Mouse (Mus musculus): ENCODE results near the gene Rln3. TPM values are rescaled to one million over a fixed set of nuclear protein-coding genes. Genes with fewer than 3 reads are reported as not detected.
"Not testable (repeated sequence)": the region's sequence is repeated elsewhere in the genome, so short reads cannot be mapped to it uniquely, and the experiment has no call there.

The Rln3 gene
- polyA plus RNA-seq, 1 experiment = not detected

GRCm38 (mm10) chr8:84015833-84016232 lies 29.0 kb downstream of the Rln3 start:
- no peak overlapping the region for H3K27ac ChIP-seq (replicated peaks; ENCODE audit: low read depth, low read length)
- H3K4me3 ChIP-seq (ENCODE audit: insufficient read depth, low read depth, low read length) = no peak overlapping the region
- peaks cover 7% of the 10 kb centered on the region; the same call in 1 of the 2 replicates for H3K4me1 ChIP-seq (ENCODE audit: control insufficient read depth, insufficient read depth, insufficient read length, low read length)

GRCm38 (mm10) chr8:84012499-84013165 lies 32.2 kb downstream of the Rln3 start:
- Histone ChIP-seq H3K4me3 (ENCODE audit: insufficient read depth, low read depth, low read length) (no peak overlapping the region; the same call in 1 of the 2 replicates), H3K4me1 (ENCODE audit: control insufficient read depth, insufficient read depth, insufficient read length, low read length) (peaks cover 13% of the 10 kb centered on the region), H3K27ac (replicated peaks; ENCODE audit: low read depth, low read length) (no peak overlapping the region)

GRCm38 (mm10) chr8:84011705-84012498 lies 32.9 kb downstream of the Rln3 start, which contains the start of gene 2210011C24Rik:
Gene 2210011C24Rik (minus strand): TSS chr8:84012171.
- H3K4me3 ChIP-seq (ENCODE audit: insufficient read depth, low read depth, low read length) = peak within 1 kb of the TSS; percentile 61
- peaks cover 13% of the 10 kb centered on the region for H3K4me1 ChIP-seq (ENCODE audit: control insufficient read depth, insufficient read depth, insufficient read length, low read length)
- H3K27ac ChIP-seq (replicated peaks; ENCODE audit: low read depth, low read length) = no peak within 1 kb of the TSS

GRCm38 (mm10) chr8:84010625-84011611 lies 33.9 kb downstream of the Rln3 start:
- peak overlapping the region; percentile 61 for H3K4me3 ChIP-seq (ENCODE audit: insufficient read depth, low read depth, low read length)
- H3K4me1 ChIP-seq (ENCODE audit: control insufficient read depth, insufficient read depth, insufficient read length, low read length) = peaks cover 13% of the 10 kb centered on the region
- H3K27ac ChIP-seq (replicated peaks; ENCODE audit: low read depth, low read length) = no peak overlapping the region

GRCm38 (mm10) chr8:84009876-84010275 lies 34.9 kb downstream of the Rln3 start:
- H3K4me1 ChIP-seq (ENCODE audit: control insufficient read depth, insufficient read depth, insufficient read length, low read length) = peaks cover 13% of the 10 kb centered on the region
- no peak overlapping the region for H3K4me3 ChIP-seq (ENCODE audit: insufficient read depth, low read depth, low read length)
- no peak overlapping the region for H3K27ac ChIP-seq (replicated peaks; ENCODE audit: low read depth, low read length)

GRCm38 (mm10) chr8:84008362-84008761 lies 36.4 kb downstream of the Rln3 start:
- Histone ChIP-seq H3K27ac (replicated peaks; ENCODE audit: low read depth, low read length) (no peak overlapping the region), H3K4me3 (ENCODE audit: insufficient read depth, low read depth, low read length) (no peak overlapping the region), H3K4me1 (ENCODE audit: control insufficient read depth, insufficient read depth, insufficient read length, low read length) (peaks cover 13% of the 10 kb centered on the region)

GRCm38 (mm10) chr8:84005502-84005901 lies 39.3 kb downstream of the Rln3 start:
- not testable (repeated sequence) for H3K4me3 ChIP-seq (ENCODE audit: insufficient read depth, low read depth, low read length); H3K4me1 ChIP-seq (ENCODE audit: control insufficient read depth, insufficient read depth, insufficient read length, low read length); H3K27ac ChIP-seq (replicated peaks; ENCODE audit: low read depth, low read length)

- Histone ChIP-seq H3K4me3 (ENCODE audit: insufficient read depth, low read depth, low read length) (peak overlapping the region; percentile 75), H3K27ac (replicated peaks; ENCODE audit: low read depth, low read length) (peak overlapping the region; percentile 83)
These were observed 40.1 kb downstream of the Rln3 start for GRCm38 (mm10) chr8:84004533-84005201.

GRCm38 (mm10) chr8:84003612-84004246 lies 41.1 kb downstream of the Rln3 start:
- Histone ChIP-seq H3K4me3 (ENCODE audit: insufficient read depth, low read depth, low read length) (peak overlapping the region; percentile 75), H3K27ac (replicated peaks; ENCODE audit: low read depth, low read length) (peak overlapping the region; percentile 75), H3K4me1 (ENCODE audit: control insufficient read depth, insufficient read depth, insufficient read length, low read length) (peaks cover 6% of the 10 kb centered on the region; the same call in 1 of the 2 replicates)

More at GRCm38 (mm10) chr8:84004533-84005201, 40.1 kb downstream of the Rln3 start:
- H3K4me1 ChIP-seq (ENCODE audit: control insufficient read depth, insufficient read depth, insufficient read length, low read length) = no peaks in the 10 kb centered on the region; the same call in 1 of the 2 replicates

- Histone ChIP-seq H3K27ac (replicated peaks; ENCODE audit: low read depth, low read length) (no peak overlapping the region), H3K4me1 (ENCODE audit: control insufficient read depth, insufficient read depth, insufficient read length, low read length) (peaks cover 7% of the 10 kb centered on the region; the same call in 1 of the 2 replicates), H3K4me3 (ENCODE audit: insufficient read depth, low read depth, low read length) (peak overlapping the region; percentile 75; the same call in 1 of the 2 replicates)
These were observed 41.7 kb downstream of the Rln3 start for GRCm38 (mm10) chr8:84002957-84003611.

GRCm38 (mm10) chr8:84001281-84002000 lies 43.4 kb downstream of the Rln3 start, which contains the start of gene 1700067K01Rik:
Gene 1700067K01Rik (plus strand): TSS chr8:84001502.
- H3K4me1 ChIP-seq (ENCODE audit: control insufficient read depth, insufficient read depth, insufficient read length, low read length) = peaks cover 7% of the 10 kb centered on the region; the same call in 1 of the 2 replicates
- no peak within 1 kb of the TSS for H3K4me3 ChIP-seq (ENCODE audit: insufficient read depth, low read depth, low read length)

GRCm38 (mm10) chr8:83999825-84000224 lies 45.0 kb downstream of the Rln3 start:
- Histone ChIP-seq H3K4me1 (ENCODE audit: control insufficient read depth, insufficient read depth, insufficient read length, low read length) (0 out of 2 replicates have a peak, but pooled peaks cover 7% of the 10 kb centered on the region), H3K27ac (replicated peaks; ENCODE audit: low read depth, low read length) (no peak overlapping the region), H3K4me3 (ENCODE audit: insufficient read depth, low read depth, low read length) (0 out of 2 replicates have a peak overlapping the region, but pooled peaks have one; percentile 0)

More at GRCm38 (mm10) chr8:84001281-84002000, 43.4 kb downstream of the Rln3 start, which contains the start of gene 1700067K01Rik:
- no peak within 1 kb of the TSS for H3K27ac ChIP-seq (replicated peaks; ENCODE audit: low read depth, low read length)
